Mouse (Mus musculus): ENCODE data around the gene Urad.

DNA sequence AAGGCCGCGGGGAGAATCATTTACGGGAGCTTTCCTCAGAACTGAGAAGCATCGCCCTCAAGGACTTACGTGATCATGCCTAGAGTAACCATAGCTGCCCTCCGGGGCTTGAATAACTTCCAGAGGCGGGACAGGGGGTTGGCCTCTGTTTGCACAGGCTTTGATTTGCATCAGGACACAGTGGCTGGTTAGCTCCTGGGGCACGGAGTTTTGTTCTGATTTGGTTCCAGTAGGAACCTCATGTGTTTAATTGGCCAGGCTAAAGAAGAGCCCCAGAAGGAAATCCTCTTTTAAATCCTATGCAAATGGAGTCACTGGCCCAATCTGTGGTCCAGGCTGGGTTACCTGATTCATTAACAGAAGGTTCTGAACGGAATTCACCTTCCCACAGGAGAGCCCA, 16.7 kb upstream of the Urad start:
- no peak for TF ChIP-seq CTCF (IDR thresholded peaks at IDR 0.05; ENCODE audit: extremely low read depth, insufficient read depth, insufficient read length, insufficient replicate concordance)
- TF ChIP-seq POLR2A (IDR thresholded peaks at IDR 0.05; ENCODE audit: low read depth, low read length) = no peak

Measured in spleen, adult 2 months (tissue).